Mouse (Mus musculus): ENCODE results near the gene Ceacam9. TPM values are rescaled to one million over a fixed set of nuclear protein-coding genes. Genes with fewer than 3 reads are reported as not detected.
"Not testable (repeated sequence)": the region's sequence is repeated elsewhere in the genome, so short reads cannot be mapped to it uniquely, and the experiment has no call there.

Ceacam9 gene
- polyA plus RNA-seq, 1 experiment, result not detected

- Histone ChIP-seq H3K4me3 (ENCODE audit: control insufficient read depth, low read depth, low read length) (no peak overlapping the region), H3K4me1 (ENCODE audit: control insufficient read depth, insufficient read depth, low read length) (no peaks in the 10 kb centered on the region), H3K27me3 (ENCODE audit: control insufficient read depth, insufficient read depth, low read length) (no peaks in the 10 kb centered on the region), H3K27ac (ENCODE audit: control insufficient read depth, insufficient read depth, low read depth, low read length) (no peak overlapping the region), H3K36me3 (ENCODE audit: control insufficient read depth, insufficient read depth, low read length) (no peaks in the 10 kb centered on the region)
- no peak for TF ChIP-seq POLR2A (IDR thresholded peaks at IDR 0.05; ENCODE audit: control insufficient read depth, low read depth, low read length)
- no peak for TF ChIP-seq CTCF (IDR thresholded peaks at IDR 0.05; ENCODE audit: control insufficient read depth, insufficient read depth, insufficient replicate concordance, low read depth, low read length)
Observed at GRCm38 (mm10) chr7:16700583-16700982, 21.1 kb upstream of the Ceacam9 start.

GRCm38 (mm10) chr7:16706385-16706784, 15.3 kb upstream of the Ceacam9 start:
- TF ChIP-seq CTCF (IDR thresholded peaks at IDR 0.05; ENCODE audit: control insufficient read depth, insufficient read depth, insufficient replicate concordance, low read depth, low read length), result no peak
- TF ChIP-seq POLR2A (IDR thresholded peaks at IDR 0.05; ENCODE audit: control insufficient read depth, low read depth, low read length), result no peak
- Histone ChIP-seq H3K4me1 (ENCODE audit: control insufficient read depth, insufficient read depth, low read length) (no peaks in the 10 kb centered on the region), H3K27ac (ENCODE audit: control insufficient read depth, insufficient read depth, low read depth, low read length) (no peak overlapping the region)

GRCm38 (mm10) chr7:16708244-16708643, 13.5 kb upstream of the Ceacam9 start:
- H3K36me3 ChIP-seq (ENCODE audit: control insufficient read depth, insufficient read depth, low read length), result no peaks in the 10 kb centered on the region
- no peaks in the 10 kb centered on the region for H3K27me3 ChIP-seq (ENCODE audit: control insufficient read depth, insufficient read depth, low read length)
- no peak overlapping the region for H3K4me3 ChIP-seq (ENCODE audit: control insufficient read depth, low read depth, low read length)
- H3K27ac ChIP-seq (ENCODE audit: control insufficient read depth, insufficient read depth, low read depth, low read length), result no peak overlapping the region
- TF ChIP-seq POLR2A (IDR thresholded peaks at IDR 0.05; ENCODE audit: control insufficient read depth, low read depth, low read length) (no peak), CTCF (IDR thresholded peaks at IDR 0.05; ENCODE audit: control insufficient read depth, insufficient read depth, insufficient replicate concordance, low read depth, low read length) (no peak)
- H3K4me1 ChIP-seq (ENCODE audit: control insufficient read depth, insufficient read depth, low read length), result peaks cover 3% of the 10 kb centered on the region

More at GRCm38 (mm10) chr7:16706385-16706784, 15.3 kb upstream of the Ceacam9 start:
- Histone ChIP-seq H3K36me3 (ENCODE audit: control insufficient read depth, insufficient read depth, low read length) (no peaks in the 10 kb centered on the region), H3K4me3 (ENCODE audit: control insufficient read depth, low read depth, low read length) (no peak overlapping the region), H3K27me3 (ENCODE audit: control insufficient read depth, insufficient read depth, low read length) (no peaks in the 10 kb centered on the region)

- Histone ChIP-seq H3K27me3 (ENCODE audit: control insufficient read depth, insufficient read depth, low read length) (no peaks in the 10 kb centered on the region), H3K4me1 (ENCODE audit: control insufficient read depth, insufficient read depth, low read length) (peaks cover 5% of the 10 kb centered on the region), H3K4me3 (ENCODE audit: control insufficient read depth, low read depth, low read length) (no peak overlapping the region), H3K36me3 (ENCODE audit: control insufficient read depth, insufficient read depth, low read length) (no peaks in the 10 kb centered on the region), H3K27ac (ENCODE audit: control insufficient read depth, insufficient read depth, low read depth, low read length) (no peak overlapping the region)
- TF ChIP-seq POLR2A (IDR thresholded peaks at IDR 0.05; ENCODE audit: control insufficient read depth, low read depth, low read length) (no peak), CTCF (IDR thresholded peaks at IDR 0.05; ENCODE audit: control insufficient read depth, insufficient read depth, insufficient replicate concordance, low read depth, low read length) (peak; percentile 26; the same call in 1 of the 2 replicates)
Observed at GRCm38 (mm10) chr7:16710604-16711003, 11.1 kb upstream of the Ceacam9 start.

GRCm38 (mm10) chr7:16712633-16713415, 8.9 kb upstream of the Ceacam9 start:
- Histone ChIP-seq H3K27ac (ENCODE audit: control insufficient read depth, insufficient read depth, low read depth, low read length) (no peak overlapping the region), H3K4me1 (ENCODE audit: control insufficient read depth, insufficient read depth, low read length) (peaks cover 5% of the 10 kb centered on the region), H3K4me3 (ENCODE audit: control insufficient read depth, low read depth, low read length) (no peak overlapping the region; the same call in 1 of the 2 replicates), H3K27me3 (ENCODE audit: control insufficient read depth, insufficient read depth, low read length) (no peaks in the 10 kb centered on the region), H3K36me3 (ENCODE audit: control insufficient read depth, insufficient read depth, low read length) (no peaks in the 10 kb centered on the region)
- no peak for TF ChIP-seq POLR2A (IDR thresholded peaks at IDR 0.05; ENCODE audit: control insufficient read depth, low read depth, low read length)
- peak; percentile 48 for TF ChIP-seq CTCF (IDR thresholded peaks at IDR 0.05; ENCODE audit: control insufficient read depth, insufficient read depth, insufficient replicate concordance, low read depth, low read length)

GRCm38 (mm10) chr7:16716456-16717152, 5.1 kb upstream of the Ceacam9 start:
- H3K36me3 ChIP-seq (ENCODE audit: control insufficient read depth, insufficient read depth, low read length); H3K27ac ChIP-seq (ENCODE audit: control insufficient read depth, insufficient read depth, low read depth, low read length); H3K4me3 ChIP-seq (ENCODE audit: control insufficient read depth, low read depth, low read length); H3K27me3 ChIP-seq (ENCODE audit: control insufficient read depth, insufficient read depth, low read length); H3K4me1 ChIP-seq (ENCODE audit: control insufficient read depth, insufficient read depth, low read length): not testable (repeated sequence)

GRCm38 (mm10) chr7:16722490-16722889, 761 bp downstream of the Ceacam9 start:
- H3K36me3 ChIP-seq (ENCODE audit: control insufficient read depth, insufficient read depth, low read length); H3K27ac ChIP-seq (ENCODE audit: control insufficient read depth, insufficient read depth, low read depth, low read length); H3K27me3 ChIP-seq (ENCODE audit: control insufficient read depth, insufficient read depth, low read length); H3K4me3 ChIP-seq (ENCODE audit: control insufficient read depth, low read depth, low read length); H3K4me1 ChIP-seq (ENCODE audit: control insufficient read depth, insufficient read depth, low read length): not testable (repeated sequence)

All from testis, adult 2 months (tissue).